Mouse (Mus musculus) hindbrain, embryonic 11.5 days (tissue): Measurements from ENCODE around the gene Dnah14. TPM values are rescaled to one million over a fixed set of nuclear protein-coding genes. Genes with fewer than 3 reads are reported as not detected.

Experiments used
- ATAC-seq: fragments of 200-750 bp; cut with Nextera tagmentation; 2 replicates; pipeline ENCODE4 v1.8.0; 2017; ENCODE audit warnings: mild to moderate bottlenecking, moderate TSS enrichment, moderate library complexity; ENCODE audit not compliant: low FRiP score
- DNase-seq: peaks from one replicate; pipeline ENCODE4 v3.0.0-alpha.2; 2015; ENCODE audit warnings: low spot score
- H3K27ac ChIP-seq: fragments of 300-500 bp; sonication (generic); 2 replicates; pipeline ENCODE4 v1.5.1; 2014; ENCODE audit warnings: mild to moderate bottlenecking, low read depth, low read length
- H3K27me3 ChIP-seq: fragments of 300-500 bp; sonication (generic); 2 replicates; pipeline ENCODE4 v1.6.1; 2014; ENCODE audit warnings: mild to moderate bottlenecking, low read length, moderate library complexity, mixed read lengths; ENCODE audit not compliant: control insufficient read depth, insufficient read depth
- H3K36me3 ChIP-seq: fragments of 300-500 bp; sonication (generic); 2 replicates; pipeline ENCODE4 v1.6.1; 2014; ENCODE audit warnings: mild to moderate bottlenecking, low read length, moderate library complexity, mixed read lengths; ENCODE audit not compliant: control insufficient read depth, insufficient read depth
- H3K4me1 ChIP-seq: fragments of 300-500 bp; sonication (generic); replicated peaks from 2 replicates; pipeline ENCODE4 v1.6.1; 2014; ENCODE audit warnings: low read length, mixed read lengths; ENCODE audit not compliant: control insufficient read depth, insufficient read depth
- H3K4me2 ChIP-seq: fragments of 300-500 bp; sonication (generic); replicated peaks from 2 replicates; pipeline ENCODE4 v1.6.1; 2014; ENCODE audit warnings: mild to moderate bottlenecking, low read depth, low read length
- H3K4me3 ChIP-seq: fragments of 300-500 bp; sonication (generic); 2 replicates; pipeline ENCODE4 v1.5.1; 2014; ENCODE audit warnings: low read depth, low read length
- H3K9ac ChIP-seq: fragments of 300-500 bp; sonication (generic); 2 replicates; pipeline ENCODE4 v1.6.1; 2014; ENCODE audit warnings: low read depth, low read length
- H3K9me3 ChIP-seq: fragments of 300-500 bp; sonication (generic); 2 replicates; pipeline ENCODE4 v1.6.1; 2016; ENCODE audit warnings: low read length; ENCODE audit not compliant: control insufficient read depth
- WGBS: fragments of 180-500 bp; shearing (Covaris S2); extraction: QIAGEN DNeasy Blood & Tissue Kit; methylation state at CpG from one replicate; pipeline ENCODE4 v1.1.7; 2014; 5-methylcytosine and 5-hydroxymethylcytosine counted together
- polyA plus RNA-seq: library from polyadenylated mRNA; unstranded; fragments of >200 nt; fragmentation: Nextera tagmentation; extraction: Ambion mirVana; gene quantifications from 2 replicates; pipeline ENCODE4 v1.2.1, GENCODE M21; 2014

Dnah14 gene
- polyA plus RNA-seq, 1 experiment from 2014 or later: 2.6 TPM

- no peak overlapping the region for H3K4me2 ChIP-seq
- H3K4me3 ChIP-seq: no peak overlapping the region
- no peaks in the 10 kb centered on the region for H3K36me3 ChIP-seq
- 81% methylated on average over 2 of the region's 2 CpGs for WGBS
- DNase-seq (no peak), ATAC-seq (no peak)
- H3K27me3 ChIP-seq: no peaks in the 10 kb centered on the region
- H3K9me3 ChIP-seq: no peaks in the 10 kb centered on the region
- H3K9ac ChIP-seq: no peak overlapping the region
- no peaks in the 10 kb centered on the region for H3K4me1 ChIP-seq
- H3K27ac ChIP-seq: no peak overlapping the region
Measured at GRCm38 (mm10) chr1:181793541-181793940, 217.2 kb downstream of the Dnah14 start.

GRCm38 (mm10) chr1:181799911-181800310 lies 223.6 kb downstream of the Dnah14 start:
- H3K4me3 ChIP-seq: no peak overlapping the region
- no peak overlapping the region for H3K9ac ChIP-seq
- WGBS: 90% methylated on average over 3 of the region's 3 CpGs
- no peak for ATAC-seq
- no peak overlapping the region for H3K27ac ChIP-seq
- H3K4me2 ChIP-seq: no peak overlapping the region
- H3K27me3 ChIP-seq: no peaks in the 10 kb centered on the region
- H3K4me1 ChIP-seq: no peaks in the 10 kb centered on the region
- DNase-seq: no peak
- H3K36me3 ChIP-seq: no peaks in the 10 kb centered on the region
- H3K9me3 ChIP-seq: no peaks in the 10 kb centered on the region

- 89% methylated on average over 4 of the region's 4 CpGs for WGBS
- no peak for DNase-seq
- Histone ChIP-seq H3K9me3 (no peaks in the 10 kb centered on the region), H3K9ac (no peak overlapping the region), H3K4me3 (no peak overlapping the region), H3K27me3 (no peaks in the 10 kb centered on the region), H3K4me1 (no peaks in the 10 kb centered on the region), H3K27ac (no peak overlapping the region), H3K4me2 (no peak overlapping the region), H3K36me3 (no peaks in the 10 kb centered on the region)
- no peak for ATAC-seq
Measured at GRCm38 (mm10) chr1:181800667-181801066, 224.3 kb downstream of the Dnah14 start.

- Histone ChIP-seq H3K27me3 (no peaks in the 10 kb centered on the region), H3K9ac (no peak overlapping the region), H3K9me3 (no peaks in the 10 kb centered on the region), H3K27ac (no peak overlapping the region), H3K4me1 (no peaks in the 10 kb centered on the region), H3K4me3 (no peak overlapping the region), H3K36me3 (peaks cover 10% of the 10 kb centered on the region), H3K4me2 (no peak overlapping the region)
- WGBS: 91% methylated on average over 18 of the region's 18 CpGs
- ATAC-seq (no peak), DNase-seq (no peak)
Measured at GRCm38 (mm10) chr1:181811481-181812223, 235.3 kb downstream of the Dnah14 start.

- Histone ChIP-seq H3K4me3 (no peak overlapping the region), H3K27me3 (no peaks in the 10 kb centered on the region), H3K9me3 (no peaks in the 10 kb centered on the region), H3K9ac (no peak overlapping the region), H3K4me2 (no peak overlapping the region), H3K27ac (no peak overlapping the region), H3K4me1 (no peaks in the 10 kb centered on the region), H3K36me3 (peaks cover 25% of the 10 kb centered on the region)
- WGBS: over 99% methylated on average over 7 of the region's 7 CpGs
- DNase-seq (no peak), ATAC-seq (no peak)
Measured at GRCm38 (mm10) chr1:181826716-181827115, 250.4 kb downstream of the Dnah14 start.

- WGBS: 94% methylated on average over 5 of the region's 5 CpGs
- Histone ChIP-seq H3K9ac (no peak overlapping the region), H3K27me3 (no peaks in the 10 kb centered on the region), H3K36me3 (peaks cover 21% of the 10 kb centered on the region), H3K27ac (no peak overlapping the region), H3K4me3 (no peak overlapping the region), H3K4me1 (no peaks in the 10 kb centered on the region), H3K9me3 (no peaks in the 10 kb centered on the region), H3K4me2 (no peak overlapping the region)
- DNase-seq (no peak), ATAC-seq (no peak)
Measured at GRCm38 (mm10) chr1:181828365-181828764, 252.0 kb downstream of the Dnah14 start.

- H3K27ac ChIP-seq: no peak overlapping the region
- H3K9ac ChIP-seq: no peak overlapping the region
- WGBS: 93% methylated on average over 5 of the region's 5 CpGs
- peaks cover 18% of the 10 kb centered on the region for H3K36me3 ChIP-seq
- H3K27me3 ChIP-seq: no peaks in the 10 kb centered on the region
- no peaks in the 10 kb centered on the region for H3K9me3 ChIP-seq
- no peak overlapping the region for H3K4me3 ChIP-seq
- DNase-seq (no peak), ATAC-seq (no peak)
- no peaks in the 10 kb centered on the region for H3K4me1 ChIP-seq
- H3K4me2 ChIP-seq: no peak overlapping the region
Measured at GRCm38 (mm10) chr1:181832720-181833119, 256.4 kb downstream of the Dnah14 start.

- 89% methylated on average over 6 of the region's 6 CpGs for WGBS
- no peaks in the 10 kb centered on the region for H3K9me3 ChIP-seq
- no peak overlapping the region for H3K4me2 ChIP-seq
- H3K27me3 ChIP-seq: no peaks in the 10 kb centered on the region
- H3K27ac ChIP-seq: no peak overlapping the region
- peaks cover 18% of the 10 kb centered on the region for H3K36me3 ChIP-seq
- ATAC-seq (no peak), DNase-seq (no peak)
- H3K4me1 ChIP-seq: no peaks in the 10 kb centered on the region
- H3K4me3 ChIP-seq: no peak overlapping the region
- H3K9ac ChIP-seq: no peak overlapping the region
Measured at GRCm38 (mm10) chr1:181833143-181833542, 256.8 kb downstream of the Dnah14 start.

- Histone ChIP-seq H3K9me3 (no peaks in the 10 kb centered on the region), H3K4me3 (no peak overlapping the region), H3K4me1 (peaks cover 10% of the 10 kb centered on the region; the same call in 1 of the 2 replicates), H3K27me3 (no peaks in the 10 kb centered on the region), H3K4me2 (no peak overlapping the region), H3K27ac (no peak overlapping the region), H3K36me3 (peaks cover 11% of the 10 kb centered on the region), H3K9ac (no peak overlapping the region)
- DNase-seq (no peak), ATAC-seq (no peak)
- 85% methylated on average over 5 of the region's 5 CpGs for WGBS
Measured at GRCm38 (mm10) chr1:181838111-181838510, 261.8 kb downstream of the Dnah14 start.
